Mouse (Mus musculus) hindbrain, embryonic 16.5 days (tissue): ENCODE results near the gene Dusp3. TPM values are rescaled to one million over a fixed set of nuclear protein-coding genes. Genes with fewer than 3 reads are reported as not detected.

Source experiments
- ATAC-seq: fragments of 200-750 bp; cut with Nextera tagmentation; 2 replicates; pipeline ENCODE4 v1.8.0; 2017; ENCODE audit warnings: moderate TSS enrichment, moderate library complexity
- H3K27ac ChIP-seq: fragments of 300-500 bp; sonication (generic); 2 replicates; pipeline ENCODE4 v1.5.1; 2014; ENCODE audit warnings: low read depth, mild to moderate bottlenecking, control low read depth, low read length, moderate library complexity
- H3K27me3 ChIP-seq: fragments of 300-500 bp; sonication (generic); replicated peaks from 2 replicates; pipeline ENCODE4 v1.6.1; 2014; ENCODE audit warnings: low read length; ENCODE audit not compliant: control insufficient read depth, insufficient read depth
- H3K36me3 ChIP-seq: fragments of 300-500 bp; sonication (generic); 2 replicates; pipeline ENCODE4 v1.6.1; 2014; ENCODE audit warnings: mild to moderate bottlenecking, low read length, moderate library complexity, mixed read lengths; ENCODE audit not compliant: control insufficient read depth, insufficient read depth
- H3K4me1 ChIP-seq: fragments of 300-500 bp; sonication (generic); 2 replicates; pipeline ENCODE4 v1.6.1; 2014; ENCODE audit warnings: low read depth, low read length; ENCODE audit not compliant: control insufficient read depth, insufficient read depth
- H3K4me2 ChIP-seq: fragments of 300-500 bp; sonication (generic); 2 replicates; pipeline ENCODE4 v1.6.1; 2014; ENCODE audit warnings: mild to moderate bottlenecking, low read length, control low read depth, moderate library complexity
- H3K4me3 ChIP-seq: fragments of 300-500 bp; sonication (generic); 2 replicates; pipeline ENCODE4 v1.5.1; 2014; ENCODE audit warnings: mild to moderate bottlenecking, low read length, control low read depth, moderate library complexity
- H3K9ac ChIP-seq: fragments of 300-500 bp; sonication (generic); 2 replicates; pipeline ENCODE4 v1.6.1; 2014; ENCODE audit warnings: low read depth, mild to moderate bottlenecking, control low read depth, low read length, moderate library complexity
- H3K9me3 ChIP-seq: fragments of 300-500 bp; sonication (generic); 2 replicates; pipeline ENCODE4 v1.6.1; 2014; ENCODE audit warnings: mild to moderate bottlenecking, low read length, moderate library complexity; ENCODE audit not compliant: control insufficient read depth
- WGBS: fragments of 180-500 bp; shearing (Covaris S2); extraction: QIAGEN DNeasy Blood & Tissue Kit; methylation state at CpG from one replicate; pipeline ENCODE4 v1.1.7; 2014; 5-methylcytosine and 5-hydroxymethylcytosine counted together
- polyA plus RNA-seq: library from polyadenylated mRNA; unstranded; fragments of >200 nt; fragmentation: Nextera tagmentation; extraction: Ambion mirVana; gene quantifications from 2 replicates; pipeline ENCODE4 v1.2.1, GENCODE M21; 2015

Gene Dusp3
- polyA plus RNA-seq, 1 experiment from 2014 or later, result 32.1 TPM

DNA sequence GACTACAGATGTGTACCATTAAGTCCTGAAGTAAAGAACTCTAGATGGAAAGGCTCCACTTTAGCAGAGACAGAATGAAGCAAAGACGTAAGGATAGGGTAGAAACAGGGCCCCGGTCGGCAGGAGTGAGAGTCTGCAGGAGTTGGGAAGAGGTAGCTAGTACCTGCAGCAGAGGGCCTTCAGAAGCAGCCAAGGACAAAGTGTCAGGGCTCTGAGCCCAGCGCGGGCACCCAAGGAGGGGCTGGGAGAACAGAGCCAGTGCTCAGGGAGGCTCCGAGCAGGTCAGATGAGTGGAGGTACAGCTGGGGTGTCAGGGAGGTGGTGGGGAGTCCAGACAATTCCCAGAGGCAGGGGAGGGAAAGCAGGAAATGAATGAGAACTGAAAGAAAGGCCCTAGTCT is 62.8 kb downstream of the Dusp3 start:
- ATAC-seq, result no peak
- no peak overlapping the region for H3K4me3 ChIP-seq
- no peaks in the 10 kb centered on the region for H3K36me3 ChIP-seq
- no peaks in the 10 kb centered on the region for H3K27me3 ChIP-seq
- 91% methylated on average over 6 of the region's 6 CpGs for WGBS
- no peak overlapping the region for H3K27ac ChIP-seq
- no peak overlapping the region for H3K4me2 ChIP-seq
- H3K4me1 ChIP-seq, result no peaks in the 10 kb centered on the region
- no peak overlapping the region for H3K9ac ChIP-seq
- no peaks in the 10 kb centered on the region for H3K9me3 ChIP-seq

DNA sequence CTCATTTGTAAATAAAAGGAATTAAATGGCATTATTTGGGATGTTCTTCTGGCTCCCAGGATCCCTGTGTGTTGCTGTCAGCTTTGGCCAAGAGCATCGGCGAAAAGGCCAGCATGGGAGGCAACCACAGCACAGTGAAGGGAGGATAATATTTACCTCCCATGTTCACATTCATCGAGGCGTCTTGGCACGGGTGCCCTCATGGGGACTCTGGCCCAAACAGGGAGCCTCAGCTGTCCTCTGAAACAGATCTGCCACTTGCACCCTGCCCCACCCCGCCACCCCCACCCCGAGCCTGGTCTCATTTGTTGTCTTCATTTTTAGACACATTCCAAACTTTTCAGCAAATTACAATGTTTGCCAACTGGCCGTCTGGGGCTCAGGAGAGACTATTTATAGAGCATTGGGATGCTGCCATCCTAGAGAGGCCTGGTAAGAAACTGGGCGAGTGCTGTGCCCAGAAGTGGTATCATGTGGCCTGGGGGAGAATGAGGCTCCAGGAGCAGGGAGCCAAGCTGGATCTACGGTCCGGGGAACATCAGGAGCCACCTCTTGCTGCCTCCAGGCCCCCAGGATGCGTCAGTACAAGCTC is 65.4 kb downstream of the Dusp3 start:
- ATAC-seq, result no peak
- WGBS, result 68% methylated on average over 12 of the region's 12 CpGs
- no peak overlapping the region for H3K4me3 ChIP-seq
- H3K4me2 ChIP-seq, result no peak overlapping the region
- H3K4me1 ChIP-seq, result no peaks in the 10 kb centered on the region
- no peak overlapping the region for H3K9ac ChIP-seq
- peaks cover 7% of the 10 kb centered on the region for H3K27me3 ChIP-seq
- H3K27ac ChIP-seq, result no peak overlapping the region
- H3K9me3 ChIP-seq, result no peaks in the 10 kb centered on the region
- no peaks in the 10 kb centered on the region for H3K36me3 ChIP-seq

Other genes with a start within 250 kb of the Dusp3 start
- 21.7 and 21.8 TPM in 2 replicates for gene Etv4, start 201.6 kb downstream of the Dusp3 start, polyA plus RNA-seq
- 0.96 and 0.99 TPM in 2 replicates for gene Meox1, start 92.6 kb downstream of the Dusp3 start, polyA plus RNA-seq
- gene Sost, start 20.0 kb downstream of the Dusp3 start, polyA plus RNA-seq, result 0.10 and 0.12 TPM in 2 replicates
- not detected in 2 replicates for gene Cfap97d1, start 2.7 kb downstream of the Dusp3 start, polyA plus RNA-seq
- gene Mpp3, start 41.4 kb upstream of the Dusp3 start, polyA plus RNA-seq, result 59.3 and 62.7 TPM in 2 replicates
- 0.40 and 0.54 TPM in 2 replicates for gene Cd300lg, start 54.5 kb upstream of the Dusp3 start, polyA plus RNA-seq
- 37.6 and 41.1 TPM in 2 replicates for gene Mpp2, start 101.5 kb upstream of the Dusp3 start, polyA plus RNA-seq
- gene Ppy, start 114.3 kb upstream of the Dusp3 start, polyA plus RNA-seq, result not detected in 2 replicates
- gene Pyy, start 120.8 kb upstream of the Dusp3 start, polyA plus RNA-seq, result 3.4 and 3.7 TPM in 2 replicates
- 0.09 TPM in 1 of 2 replicates, not detected in the other for gene Nags, start 158.5 kb upstream of the Dusp3 start, polyA plus RNA-seq
- 42.2 and 47.7 TPM in 2 replicates for gene Tmem101, start 169.4 kb upstream of the Dusp3 start, polyA plus RNA-seq
- gene Lsm12, start 198.3 kb upstream of the Dusp3 start, polyA plus RNA-seq, result 99.0 and 116 TPM in 2 replicates
- gene G6pc3, start 202.6 kb upstream of the Dusp3 start, polyA plus RNA-seq, result 44.3 and 45.9 TPM in 2 replicates
- gene Hdac5, start 243.2 kb upstream of the Dusp3 start, polyA plus RNA-seq, result 75.8 and 83.0 TPM in 2 replicates